Mouse (Mus musculus): ENCODE data around the gene Gpr107. TPM values are rescaled to one million over a fixed set of nuclear protein-coding genes. Genes with fewer than 3 reads are reported as not detected.

Gpr107 gene
- polyA plus RNA-seq, 1 experiment from 2014 or later, result 42.2 TPM

DNA sequence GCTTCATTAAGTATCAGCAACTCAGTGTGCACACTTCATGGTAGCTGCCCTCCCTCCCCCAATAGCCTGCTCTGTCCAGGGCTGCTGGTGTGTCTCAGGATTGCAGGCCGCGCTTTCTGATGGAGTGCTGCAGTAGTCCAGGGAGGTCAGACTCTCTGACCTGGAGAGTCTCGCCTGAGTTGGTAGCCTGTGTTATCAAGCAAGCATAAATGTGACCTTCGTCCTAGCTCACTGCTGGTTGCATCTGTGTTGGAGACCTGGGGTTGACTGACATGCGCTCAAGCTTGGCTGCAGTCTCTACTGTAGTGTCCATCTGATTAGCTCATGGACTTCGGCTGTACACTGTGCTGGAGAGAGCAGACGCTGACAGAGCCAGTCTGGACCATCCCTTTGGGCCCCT lies 49.7 kb downstream of the Gpr107 start:
- 91% methylated on average over 7 of the region's 7 CpGs for WGBS
- Histone ChIP-seq H3K9ac (replicated peaks; ENCODE audit: low read depth, low read length) (no peak overlapping the region), H3K36me3 (ENCODE audit: control insufficient read depth, insufficient read depth) (no peaks in the 10 kb centered on the region; the same call in 1 of the 2 replicates), H3K9me3 (ENCODE audit: control insufficient read depth, low read length) (no peaks in the 10 kb centered on the region), H3K27me3 (replicated peaks; ENCODE audit: control insufficient read depth, insufficient read depth, low read length) (no peaks in the 10 kb centered on the region), H3K4me1 (replicated peaks; ENCODE audit: control insufficient read depth, insufficient read depth, low read length) (no peaks in the 10 kb centered on the region), H3K4me2 (ENCODE audit: low read length) (no peak overlapping the region), H3K27ac (ENCODE audit: low read length) (no peak overlapping the region), H3K4me3 (replicated peaks; ENCODE audit: low read length) (no peak overlapping the region)
- no peak for ATAC-seq

DNA sequence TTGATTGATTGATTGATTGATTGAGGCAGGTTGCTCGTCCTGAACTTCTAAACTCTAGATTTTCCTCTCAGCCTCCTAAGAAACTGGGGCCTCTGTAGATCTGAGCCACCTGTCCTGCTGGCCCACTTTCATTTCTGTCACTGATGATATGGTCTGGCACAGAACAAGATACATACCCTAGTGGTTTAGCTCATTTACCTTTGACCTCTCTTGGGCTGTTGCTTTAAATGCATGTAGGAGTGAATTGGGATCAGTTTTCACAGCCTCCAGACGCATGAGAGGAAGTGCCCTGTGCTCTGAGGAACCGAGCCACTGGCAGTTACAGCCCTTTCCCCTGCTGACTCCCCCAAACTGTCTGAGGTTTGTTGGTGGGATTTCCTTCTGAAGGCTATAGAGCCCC lies 50.2 kb downstream of the Gpr107 start:
- H3K27me3 ChIP-seq (replicated peaks; ENCODE audit: control insufficient read depth, insufficient read depth, low read length), result no peaks in the 10 kb centered on the region
- no peak overlapping the region for H3K9ac ChIP-seq (replicated peaks; ENCODE audit: low read depth, low read length)
- no peaks in the 10 kb centered on the region for H3K36me3 ChIP-seq (ENCODE audit: control insufficient read depth, insufficient read depth)
- no peak for ATAC-seq
- no peaks in the 10 kb centered on the region for H3K4me1 ChIP-seq (replicated peaks; ENCODE audit: control insufficient read depth, insufficient read depth, low read length)
- no peak overlapping the region for H3K4me3 ChIP-seq (replicated peaks; ENCODE audit: low read length)
- 65% methylated on average over 3 of the region's 3 CpGs for WGBS
- no peak overlapping the region for H3K27ac ChIP-seq (ENCODE audit: low read length)
- H3K4me2 ChIP-seq (ENCODE audit: low read length), result no peak overlapping the region
- no peaks in the 10 kb centered on the region for H3K9me3 ChIP-seq (ENCODE audit: control insufficient read depth, low read length)

DNA sequence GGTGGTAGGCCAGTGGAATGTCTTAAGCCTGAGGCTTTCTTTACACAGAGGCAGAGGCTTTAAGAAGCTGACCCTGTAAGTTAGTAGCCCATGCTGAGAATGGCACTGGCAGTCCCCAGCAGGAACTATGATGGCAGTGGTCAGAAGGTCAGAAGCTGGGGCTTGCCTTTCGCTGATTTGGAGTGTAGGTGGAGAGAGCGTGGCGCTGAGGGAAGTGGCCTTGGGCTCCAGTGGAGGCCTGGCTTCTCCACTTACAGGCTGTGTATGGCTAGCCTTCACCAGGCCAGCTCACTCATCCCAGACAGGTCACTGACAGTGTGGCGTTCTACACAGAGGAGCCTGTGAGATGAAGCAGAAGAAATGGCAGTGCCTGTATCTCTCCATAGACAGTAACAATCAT lies 50.8 kb downstream of the Gpr107 start:
- H3K4me1 ChIP-seq (replicated peaks; ENCODE audit: control insufficient read depth, insufficient read depth, low read length), result no peaks in the 10 kb centered on the region
- H3K27me3 ChIP-seq (replicated peaks; ENCODE audit: control insufficient read depth, insufficient read depth, low read length), result no peaks in the 10 kb centered on the region
- 87% methylated on average over 4 of the region's 4 CpGs for WGBS
- ATAC-seq, result no peak
- H3K36me3 ChIP-seq (ENCODE audit: control insufficient read depth, insufficient read depth), result no peaks in the 10 kb centered on the region; the same call in 1 of the 2 replicates
- H3K9ac ChIP-seq (replicated peaks; ENCODE audit: low read depth, low read length), result no peak overlapping the region
- no peak overlapping the region for H3K4me3 ChIP-seq (replicated peaks; ENCODE audit: low read length)
- H3K9me3 ChIP-seq (ENCODE audit: control insufficient read depth, low read length), result no peaks in the 10 kb centered on the region
- H3K27ac ChIP-seq (ENCODE audit: low read length), result no peak overlapping the region
- no peak overlapping the region for H3K4me2 ChIP-seq (ENCODE audit: low read length)

DNA sequence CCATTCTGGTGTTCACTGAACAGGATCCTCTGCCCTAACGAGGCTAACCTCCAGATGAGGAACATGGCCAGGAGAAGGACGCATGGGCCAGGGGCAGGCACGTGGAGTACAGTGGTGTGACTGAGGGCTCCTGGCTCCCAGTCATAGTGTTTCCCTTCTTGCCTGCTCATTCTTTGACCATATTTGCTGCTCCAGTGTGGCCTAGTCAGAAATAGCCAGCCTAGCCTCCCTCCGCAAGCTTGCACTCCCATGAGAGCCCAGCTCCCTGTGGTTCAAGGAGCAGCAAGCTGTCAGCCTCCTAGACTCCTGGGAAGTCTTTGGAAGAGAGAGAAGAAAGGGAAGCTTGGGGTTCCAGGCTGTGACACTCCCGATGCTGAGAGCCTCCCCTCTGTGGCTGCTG lies 52.6 kb downstream of the Gpr107 start:
- no peaks in the 10 kb centered on the region for H3K9me3 ChIP-seq (ENCODE audit: control insufficient read depth, low read length)
- no peak for ATAC-seq
- peaks cover 2% of the 10 kb centered on the region for H3K36me3 ChIP-seq (ENCODE audit: control insufficient read depth, insufficient read depth)
- no peak overlapping the region for H3K4me3 ChIP-seq (replicated peaks; ENCODE audit: low read length)
- no peaks in the 10 kb centered on the region for H3K4me1 ChIP-seq (replicated peaks; ENCODE audit: control insufficient read depth, insufficient read depth, low read length)
- 75% methylated on average over 5 of the region's 5 CpGs for WGBS
- no peaks in the 10 kb centered on the region for H3K27me3 ChIP-seq (replicated peaks; ENCODE audit: control insufficient read depth, insufficient read depth, low read length)
- H3K9ac ChIP-seq (replicated peaks; ENCODE audit: low read depth, low read length), result no peak overlapping the region
- H3K4me2 ChIP-seq (ENCODE audit: low read length), result no peak overlapping the region
- H3K27ac ChIP-seq (ENCODE audit: low read length), result no peak overlapping the region

DNA sequence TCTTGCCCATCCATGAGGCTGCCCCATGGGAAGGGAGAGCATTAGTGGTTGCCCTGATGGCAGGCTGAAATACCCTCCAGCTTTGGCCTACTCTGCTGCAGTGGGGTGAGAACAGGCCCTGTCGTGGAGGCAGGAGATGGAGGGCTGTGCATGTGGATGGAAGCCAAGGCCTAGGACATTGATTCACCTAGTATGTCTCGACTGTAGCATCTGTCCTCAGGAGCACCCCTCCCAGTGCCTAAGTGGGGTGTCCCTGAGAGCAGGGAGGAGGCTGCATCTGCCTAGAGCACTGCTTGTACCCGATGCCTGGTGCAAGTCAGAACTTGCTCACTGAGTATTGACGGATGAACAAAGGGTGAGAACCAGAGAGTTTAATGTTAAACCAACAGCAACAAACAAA lies 54.1 kb downstream of the Gpr107 start:
- WGBS, result 74% methylated on average over 4 of the region's 4 CpGs
- H3K27me3 ChIP-seq (replicated peaks; ENCODE audit: control insufficient read depth, insufficient read depth, low read length), result no peaks in the 10 kb centered on the region
- no peak overlapping the region for H3K9ac ChIP-seq (replicated peaks; ENCODE audit: low read depth, low read length)
- no peak overlapping the region for H3K4me2 ChIP-seq (ENCODE audit: low read length)
- H3K36me3 ChIP-seq (ENCODE audit: control insufficient read depth, insufficient read depth), result peaks cover 8% of the 10 kb centered on the region
- no peaks in the 10 kb centered on the region for H3K4me1 ChIP-seq (replicated peaks; ENCODE audit: control insufficient read depth, insufficient read depth, low read length)
- ATAC-seq, result no peak
- H3K9me3 ChIP-seq (ENCODE audit: control insufficient read depth, low read length), result no peaks in the 10 kb centered on the region
- H3K27ac ChIP-seq (ENCODE audit: low read length), result no peak overlapping the region
- H3K4me3 ChIP-seq (replicated peaks; ENCODE audit: low read length), result no peak overlapping the region

DNA sequence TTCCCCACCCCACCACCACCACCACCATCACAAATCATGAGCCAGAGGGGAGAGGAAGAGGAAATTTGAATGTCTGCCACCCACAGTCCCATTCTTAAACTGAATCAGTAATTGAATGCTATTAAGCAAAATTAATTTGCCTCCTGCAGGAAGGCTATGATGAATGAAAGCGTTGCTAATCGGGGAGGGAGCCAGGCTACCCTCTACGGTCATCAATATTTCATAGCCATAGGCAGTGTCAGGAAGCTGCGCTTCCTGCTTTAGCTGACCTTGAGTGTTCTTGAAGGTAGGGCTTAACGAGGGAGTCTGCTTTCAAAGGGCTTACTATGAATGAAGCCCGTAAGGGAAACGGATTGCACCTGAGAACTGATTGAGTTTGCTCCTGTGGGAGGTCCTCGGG lies 54.8 kb downstream of the Gpr107 start:
- 38% methylated on average over 8 of the region's 8 CpGs for WGBS
- H3K4me3 ChIP-seq (replicated peaks; ENCODE audit: low read length), result no peak overlapping the region
- no peaks in the 10 kb centered on the region for H3K4me1 ChIP-seq (replicated peaks; ENCODE audit: control insufficient read depth, insufficient read depth, low read length)
- H3K4me2 ChIP-seq (ENCODE audit: low read length), result no peak overlapping the region
- no peaks in the 10 kb centered on the region for H3K27me3 ChIP-seq (replicated peaks; ENCODE audit: control insufficient read depth, insufficient read depth, low read length)
- ATAC-seq, result no peak
- peaks cover 8% of the 10 kb centered on the region for H3K36me3 ChIP-seq (ENCODE audit: control insufficient read depth, insufficient read depth)
- H3K27ac ChIP-seq (ENCODE audit: low read length), result no peak overlapping the region
- no peaks in the 10 kb centered on the region for H3K9me3 ChIP-seq (ENCODE audit: control insufficient read depth, low read length)
- H3K9ac ChIP-seq (replicated peaks; ENCODE audit: low read depth, low read length), result no peak overlapping the region

DNA sequence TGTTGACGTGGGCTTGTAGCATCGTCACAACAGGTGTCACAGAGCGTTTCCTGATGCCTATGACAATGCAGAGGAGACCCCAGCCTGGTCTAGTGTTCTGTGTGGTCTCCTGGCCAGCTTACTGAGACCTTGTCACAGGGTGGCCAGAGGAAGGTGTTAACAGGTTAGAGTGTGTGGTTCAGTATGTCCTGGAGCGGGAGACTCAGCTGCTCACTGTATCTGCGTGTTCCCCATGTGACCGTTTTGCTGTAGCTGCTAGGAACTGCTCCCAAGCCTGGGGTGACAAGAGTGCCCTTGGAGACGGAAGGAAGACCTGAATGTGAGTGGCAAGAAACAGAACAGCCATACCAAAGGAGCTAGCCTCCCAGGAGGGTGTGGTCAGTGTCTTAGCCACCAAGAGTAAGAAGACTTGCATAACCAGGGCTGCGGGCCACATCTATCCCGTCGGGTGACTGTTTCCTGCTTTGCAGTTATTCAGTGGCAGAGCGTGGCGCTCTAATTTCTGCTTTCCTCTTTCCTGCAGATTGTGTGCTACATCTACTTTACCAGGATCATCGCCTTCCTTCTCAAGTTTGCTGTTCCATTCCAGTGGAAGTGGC lies 56.5 kb downstream of the Gpr107 start:
- 94% methylated on average over 13 of the region's 13 CpGs for WGBS
- H3K4me3 ChIP-seq (replicated peaks; ENCODE audit: low read length), result no peak overlapping the region
- H3K9ac ChIP-seq (replicated peaks; ENCODE audit: low read depth, low read length), result no peak overlapping the region
- H3K27me3 ChIP-seq (replicated peaks; ENCODE audit: control insufficient read depth, insufficient read depth, low read length), result no peaks in the 10 kb centered on the region
- no peak for ATAC-seq
- H3K4me1 ChIP-seq (replicated peaks; ENCODE audit: control insufficient read depth, insufficient read depth, low read length), result no peaks in the 10 kb centered on the region
- no peaks in the 10 kb centered on the region for H3K9me3 ChIP-seq (ENCODE audit: control insufficient read depth, low read length)
- no peak overlapping the region for H3K4me2 ChIP-seq (ENCODE audit: low read length)
- peaks cover 8% of the 10 kb centered on the region for H3K36me3 ChIP-seq (ENCODE audit: control insufficient read depth, insufficient read depth)
- no peak overlapping the region for H3K27ac ChIP-seq (ENCODE audit: low read length)

DNA sequence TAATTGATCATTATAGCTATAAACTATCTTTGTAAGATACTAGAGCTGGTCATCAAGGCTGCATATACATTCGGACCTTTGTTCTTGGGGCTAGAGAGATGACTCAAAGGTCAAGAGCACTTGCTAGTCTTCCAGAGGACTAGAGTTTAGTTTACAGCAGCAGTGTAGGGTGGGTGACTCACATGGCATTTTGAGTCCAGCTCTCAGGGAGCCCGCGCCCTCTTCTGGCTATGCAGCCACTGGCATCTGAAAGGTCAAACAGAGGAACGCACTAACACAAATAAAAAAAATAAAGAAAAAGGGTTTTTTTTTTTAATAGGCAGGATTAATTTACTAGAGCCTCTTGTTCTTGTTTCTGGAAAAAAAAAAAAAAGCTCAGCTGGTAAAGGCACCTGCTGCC lies 57.4 kb downstream of the Gpr107 start:
- Histone ChIP-seq H3K4me3 (replicated peaks; ENCODE audit: low read length) (no peak overlapping the region), H3K9ac (replicated peaks; ENCODE audit: low read depth, low read length) (no peak overlapping the region), H3K4me1 (replicated peaks; ENCODE audit: control insufficient read depth, insufficient read depth, low read length) (peaks cover 5% of the 10 kb centered on the region), H3K4me2 (ENCODE audit: low read length) (no peak overlapping the region), H3K36me3 (ENCODE audit: control insufficient read depth, insufficient read depth) (peaks cover 8% of the 10 kb centered on the region), H3K9me3 (ENCODE audit: control insufficient read depth, low read length) (no peaks in the 10 kb centered on the region), H3K27ac (ENCODE audit: low read length) (no peak overlapping the region), H3K27me3 (replicated peaks; ENCODE audit: control insufficient read depth, insufficient read depth, low read length) (no peaks in the 10 kb centered on the region)
- ATAC-seq, result no peak
- 93% methylated on average over 4 of the region's 4 CpGs for WGBS

DNA sequence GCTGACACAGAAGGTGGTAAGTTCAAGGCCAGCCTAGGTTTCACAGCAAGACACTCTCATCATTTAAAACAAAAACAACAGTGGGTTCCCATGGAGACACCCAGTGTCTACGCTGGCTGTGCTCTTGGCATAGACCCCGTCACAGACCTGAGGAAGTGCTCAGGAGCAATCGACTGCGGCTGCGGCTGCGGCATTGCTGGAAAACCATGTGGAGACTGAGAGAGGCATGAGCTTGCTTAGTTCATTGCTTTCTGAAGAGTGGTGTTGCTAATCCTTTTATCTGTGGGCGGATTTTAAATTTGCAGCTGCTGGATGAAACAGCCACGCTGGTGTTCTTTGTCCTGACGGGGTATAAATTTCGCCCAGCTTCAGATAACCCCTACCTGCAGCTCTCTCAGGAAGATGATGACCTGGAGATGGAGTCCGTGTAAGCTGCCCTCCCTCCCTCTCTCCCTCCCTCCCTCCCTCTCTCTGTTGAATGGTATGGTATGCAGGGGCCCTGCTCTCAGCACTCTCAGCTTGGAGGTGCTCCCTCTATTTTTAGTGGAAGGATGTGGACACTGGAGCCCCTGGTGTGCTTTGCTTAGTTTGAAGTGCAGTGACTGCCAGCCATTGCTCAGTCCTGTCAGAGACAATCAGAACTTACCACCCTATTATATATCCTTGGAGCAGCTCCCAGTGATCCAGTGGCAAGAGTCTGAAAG lies 58.2 kb downstream of the Gpr107 start:
- no peak overlapping the region for H3K27ac ChIP-seq (ENCODE audit: low read length)
- no peak overlapping the region for H3K4me3 ChIP-seq (replicated peaks; ENCODE audit: low read length)
- H3K9ac ChIP-seq (replicated peaks; ENCODE audit: low read depth, low read length), result no peak overlapping the region
- peaks cover 5% of the 10 kb centered on the region for H3K4me1 ChIP-seq (replicated peaks; ENCODE audit: control insufficient read depth, insufficient read depth, low read length)
- no peaks in the 10 kb centered on the region for H3K9me3 ChIP-seq (ENCODE audit: control insufficient read depth, low read length)
- no peak overlapping the region for H3K4me2 ChIP-seq (ENCODE audit: low read length)
- no peak for ATAC-seq
- H3K36me3 ChIP-seq (ENCODE audit: control insufficient read depth, insufficient read depth), result peaks cover 12% of the 10 kb centered on the region
- H3K27me3 ChIP-seq (replicated peaks; ENCODE audit: control insufficient read depth, insufficient read depth, low read length), result no peaks in the 10 kb centered on the region
- WGBS, result 57% methylated on average over 11 of the region's 11 CpGs
